Mouse (Mus musculus) MEL (cell line): Measurements from ENCODE around the gene Gsg1l.

Source experiments
- CTCF ChIP-seq, 3 experiments: IDR thresholded peaks in 2 of 3; conservative IDR thresholded peaks in 1 of 3; 2 replicates each; pipeline ENCODE4 v1.5.1; 2011 to 2012; ENCODE audit warnings: low read length in 3 of 3, low read depth in 2 of 3, mild to moderate bottlenecking in 2 of 3, improper control_type of control experiment in 1 of 3, inconsistent platforms in 1 of 3, mixed read lengths in 1 of 3, moderate library complexity in 1 of 3; ENCODE audit not compliant: control insufficient read depth in 1 of 3, insufficient read depth in 1 of 3, poor library complexity in 1 of 3, severe bottlenecking in 1 of 3
- GATA1 ChIP-seq: IDR thresholded peaks from 2 replicates; pipeline ENCODE4 v1.6.1; 2011; ENCODE audit warnings: low read depth, low read length, improper control_type of control experiment
- MXI1 ChIP-seq: IDR thresholded peaks from 2 replicates; pipeline ENCODE4 v1.6.1; 2011; ENCODE audit warnings: mild to moderate bottlenecking, low read depth, low read length, improper control_type of control experiment
- POLR2A ChIP-seq, 2 experiments: IDR thresholded peaks; 2 replicates each; pipeline ENCODE4 v1.6.1; 2011 to 2012; ENCODE audit warnings: low read length in 2 of 2, mild to moderate bottlenecking in 2 of 2, control low read depth in 1 of 2, improper control_type of control experiment in 1 of 2, low read depth in 1 of 2, moderate library complexity in 1 of 2; ENCODE audit not compliant: control insufficient read depth in 1 of 2, insufficient read depth in 1 of 2, poor library complexity in 1 of 2
- RAD21 ChIP-seq: IDR thresholded peaks from 2 replicates; pipeline ENCODE4 v1.6.1; 2011; ENCODE audit warnings: mild to moderate bottlenecking, low read depth, low read length, improper control_type of control experiment

DNA sequence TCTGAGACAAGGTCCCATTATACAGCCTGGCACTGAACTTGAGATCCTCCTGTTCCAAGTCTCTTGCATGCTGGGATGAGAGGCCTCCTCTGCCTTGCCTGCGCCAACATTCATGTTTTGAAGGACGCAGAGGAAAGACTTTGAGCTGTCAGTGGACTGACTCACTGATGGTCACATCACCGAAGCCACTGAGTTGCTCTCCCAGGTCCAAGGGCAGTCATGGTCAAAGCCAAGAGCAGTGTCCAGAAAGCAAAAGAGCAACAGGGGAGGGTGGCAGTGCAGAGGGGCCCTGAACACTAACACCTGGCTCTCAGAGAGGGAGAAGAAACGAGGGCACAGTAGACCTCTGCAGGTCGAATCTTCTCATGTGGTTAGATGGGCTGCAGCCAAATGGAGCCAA, 188.6 kb downstream of the Gsg1l start:
- TF ChIP-seq MXI1 (no peak), CTCF (IDR thresholded peaks at IDR 0.05 in 2 of 3, conservative IDR thresholded peaks at IDR 0.05 in 1 of 3; ENCODE audit: control insufficient read depth in 1 of 3, insufficient read depth in 1 of 3, low read depth in 2 of 3, low read length in 3 of 3, poor library complexity in 1 of 3, severe bottlenecking in 1 of 3) (no peak), RAD21 (no peak), GATA1 (no peak), POLR2A (IDR thresholded peaks at IDR 0.05; ENCODE audit: control insufficient read depth in 1 of 2, insufficient read depth in 1 of 2, low read depth in 1 of 2, low read length in 2 of 2, poor library complexity in 1 of 2) (no peak)
